Mouse (Mus musculus) limb, embryonic 14.5 days (tissue): ENCODE measurements at regions not wholly inside any gene's neighbourhood (a gene's known extent, or its start where the extent isn't known, plus 50 kb on each side); places are given as distances from the start of the nearest gene placed in this dataset.

Source experiments
- ATAC-seq: fragments of 200-750 bp; cut with Nextera tagmentation; 2 replicates; pipeline ENCODE4 v1.8.0; 2017; ENCODE audit warnings: low read depth, moderate number of reproducible peaks, moderate TSS enrichment; ENCODE audit not compliant: low FRiP score
- DNase-seq: peaks from one replicate; pipeline ENCODE4 v3.0.0-alpha.2; 2015; ENCODE audit warnings: low spot score
- H3K27ac ChIP-seq: fragments of 300-500 bp; sonication (generic); replicated peaks from 2 replicates; pipeline ENCODE4 v1.5.1; 2014; ENCODE audit warnings: low read depth, mild to moderate bottlenecking, low read length, moderate library complexity, mixed read lengths
- H3K27me3 ChIP-seq: fragments of 300-500 bp; sonication (generic); 2 replicates; pipeline ENCODE4 v1.6.1; 2014; ENCODE audit warnings: low read length, mixed read lengths; ENCODE audit not compliant: control insufficient read depth, insufficient read depth
- H3K36me3 ChIP-seq: fragments of 300-500 bp; sonication (generic); 2 replicates; pipeline ENCODE4 v1.6.1; 2014; ENCODE audit warnings: mild to moderate bottlenecking, low read length, moderate library complexity, mixed read lengths; ENCODE audit not compliant: control insufficient read depth, insufficient read depth
- H3K4me1 ChIP-seq: fragments of 300-500 bp; sonication (generic); 2 replicates; pipeline ENCODE4 v1.6.1; 2014; ENCODE audit warnings: antibody characterized with exemption, low read length, mixed read lengths; ENCODE audit not compliant: control insufficient read depth, insufficient read depth
- H3K4me2 ChIP-seq: fragments of 300-500 bp; sonication (generic); replicated peaks from 2 replicates; pipeline ENCODE4 v1.6.1; 2014; ENCODE audit warnings: low read depth, mild to moderate bottlenecking, low read length, moderate library complexity; ENCODE audit not compliant: severe bottlenecking
- H3K4me3 ChIP-seq: fragments of 300-500 bp; sonication (generic); replicated peaks from 2 replicates; pipeline ENCODE4 v1.5.1; 2014; ENCODE audit warnings: low read length
- H3K9ac ChIP-seq: fragments of 300-500 bp; sonication (generic); 2 replicates; pipeline ENCODE4 v1.6.1; 2014; ENCODE audit warnings: mild to moderate bottlenecking, low read depth, low read length, moderate library complexity; ENCODE audit not compliant: severe bottlenecking
- H3K9me3 ChIP-seq: fragments of 300-500 bp; sonication (generic); 2 replicates; pipeline ENCODE4 v1.6.1; 2016; ENCODE audit warnings: low read length; ENCODE audit not compliant: control insufficient read depth
- POLR2A ChIP-seq: fragments of 200-500 bp; IDR thresholded peaks from 2 replicates; pipeline ENCODE4 v1.8.0; 2012; ENCODE audit warnings: inconsistent platforms, mild to moderate bottlenecking, moderate library complexity, borderline replicate concordance; ENCODE audit not compliant: insufficient read depth, insufficient read length; ENCODE audit errors: extremely low read depth
- WGBS: fragments of 180-500 bp; shearing (Covaris S2); extraction: QIAGEN DNeasy Blood & Tissue Kit; methylation state at CpG from one replicate; pipeline ENCODE4 v1.1.7; 2014; 5-methylcytosine and 5-hydroxymethylcytosine counted together

DNA sequence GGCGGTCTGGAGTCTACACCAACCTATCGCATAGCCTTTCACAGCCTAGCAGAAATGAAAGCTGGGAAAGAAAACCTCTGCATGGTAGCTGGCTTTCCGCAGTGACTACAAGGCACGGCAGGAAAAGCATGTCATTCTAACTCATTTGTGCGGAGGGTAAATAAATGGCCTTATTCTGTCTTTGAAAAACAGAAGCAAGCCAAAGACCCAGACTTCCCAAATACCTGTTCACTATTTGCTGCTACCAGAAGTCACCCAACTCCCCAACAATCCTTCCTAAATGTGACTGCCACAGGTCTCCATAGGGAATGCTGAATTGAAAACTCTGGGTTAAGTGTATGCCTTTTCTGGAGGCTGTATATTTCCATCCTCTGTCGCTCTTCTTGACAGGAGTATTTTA is 258.0 kb upstream of the Atp10a start:
- peaks cover 6% of the 10 kb centered on the region; the same call in 1 of the 2 replicates for H3K4me1 ChIP-seq
- H3K36me3 ChIP-seq: no peaks in the 10 kb centered on the region
- peak overlapping the region; percentile 53; the same call in 1 of the 2 replicates for H3K9ac ChIP-seq
- no peak for ATAC-seq
- no peaks in the 10 kb centered on the region for H3K9me3 ChIP-seq
- H3K4me3 ChIP-seq: peak overlapping the region; percentile 47
- TF ChIP-seq POLR2A: no peak
- DNase-seq: peak; percentile 8
- WGBS: 21% methylated on average over 6 of the region's 6 CpGs
- peak overlapping the region; percentile 56 for H3K4me2 ChIP-seq
- no peaks in the 10 kb centered on the region for H3K27me3 ChIP-seq
- peak overlapping the region; percentile 88; the same call in 1 of the 2 replicates for H3K27ac ChIP-seq

DNA sequence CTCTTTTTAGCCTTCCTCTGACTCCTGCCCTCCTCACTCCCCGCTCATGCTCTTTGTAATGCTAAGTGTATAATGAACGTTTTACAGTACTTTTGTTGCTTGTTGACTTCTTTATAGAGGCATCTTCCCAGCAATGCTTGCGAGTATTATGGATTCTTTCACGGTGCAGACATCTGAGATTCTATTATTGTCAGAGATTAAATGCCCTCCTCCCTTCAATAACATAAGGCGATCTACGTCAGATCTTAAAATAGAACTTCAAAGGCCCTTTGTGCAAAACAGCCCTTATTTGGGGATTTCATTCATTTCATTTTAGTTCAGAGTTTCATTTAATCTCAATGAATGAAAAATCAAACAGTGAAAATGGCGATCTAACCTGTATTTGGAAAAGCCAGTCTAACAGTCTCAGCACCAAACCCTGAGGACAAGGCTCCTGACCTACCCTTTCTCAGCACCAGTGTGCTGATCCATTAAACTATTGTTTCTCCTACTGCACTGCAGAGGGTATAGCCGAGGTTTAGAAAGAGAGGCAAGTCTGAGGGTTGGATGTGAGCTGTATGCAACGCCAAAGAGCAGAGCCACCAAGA is 257.3 kb upstream of the Atp10a start:
- Histone ChIP-seq H3K4me3 (peak overlapping the region; percentile 47), H3K9ac (peak overlapping the region; percentile 53), H3K27me3 (no peaks in the 10 kb centered on the region), H3K27ac (peak overlapping the region; percentile 88), H3K9me3 (no peaks in the 10 kb centered on the region), H3K4me2 (peak overlapping the region; percentile 56), H3K36me3 (no peaks in the 10 kb centered on the region), H3K4me1 (peaks cover 6% of the 10 kb centered on the region; the same call in 1 of the 2 replicates)
- ATAC-seq (peak; percentile 14; the same call in 1 of the 2 replicates), DNase-seq (no peak)
- no peak for TF ChIP-seq POLR2A
- 2% methylated on average over 9 of the region's 9 CpGs for WGBS

GRCm38 (mm10) chr7:58399145-58399604 is 256.8 kb upstream of the Atp10a start:
- peak; percentile 85; the same call in 1 of the 2 replicates for TF ChIP-seq POLR2A
- H3K27me3 ChIP-seq: no peaks in the 10 kb centered on the region
- no peaks in the 10 kb centered on the region for H3K9me3 ChIP-seq
- H3K9ac ChIP-seq: peak overlapping the region; percentile 53
- H3K4me3 ChIP-seq: peak overlapping the region; percentile 47
- no peaks in the 10 kb centered on the region for H3K36me3 ChIP-seq
- under 1% methylated on average over 21 of the region's 21 CpGs for WGBS
- H3K4me1 ChIP-seq: peaks cover 6% of the 10 kb centered on the region; the same call in 1 of the 2 replicates
- ATAC-seq (peak; percentile 96), DNase-seq (peak; percentile 99)
- peak overlapping the region; percentile 88 for H3K27ac ChIP-seq
- H3K4me2 ChIP-seq: peak overlapping the region; percentile 56

GRCm38 (mm10) chr7:58399651-58400050 is 256.3 kb upstream of the Atp10a start:
- peak overlapping the region; percentile 38 for H3K9ac ChIP-seq
- peak overlapping the region; percentile 47 for H3K4me3 ChIP-seq
- DNase-seq (peak; percentile 26), ATAC-seq (no peak)
- WGBS: 32% methylated on average over 5 of the region's 5 CpGs
- no peaks in the 10 kb centered on the region for H3K9me3 ChIP-seq
- no peaks in the 10 kb centered on the region for H3K27me3 ChIP-seq
- no peak for TF ChIP-seq POLR2A
- peak overlapping the region; percentile 56 for H3K4me2 ChIP-seq
- H3K27ac ChIP-seq: peak overlapping the region; percentile 6; the same call in 1 of the 2 replicates
- peaks cover 6% of the 10 kb centered on the region; the same call in 1 of the 2 replicates for H3K4me1 ChIP-seq
- no peaks in the 10 kb centered on the region for H3K36me3 ChIP-seq

DNA sequence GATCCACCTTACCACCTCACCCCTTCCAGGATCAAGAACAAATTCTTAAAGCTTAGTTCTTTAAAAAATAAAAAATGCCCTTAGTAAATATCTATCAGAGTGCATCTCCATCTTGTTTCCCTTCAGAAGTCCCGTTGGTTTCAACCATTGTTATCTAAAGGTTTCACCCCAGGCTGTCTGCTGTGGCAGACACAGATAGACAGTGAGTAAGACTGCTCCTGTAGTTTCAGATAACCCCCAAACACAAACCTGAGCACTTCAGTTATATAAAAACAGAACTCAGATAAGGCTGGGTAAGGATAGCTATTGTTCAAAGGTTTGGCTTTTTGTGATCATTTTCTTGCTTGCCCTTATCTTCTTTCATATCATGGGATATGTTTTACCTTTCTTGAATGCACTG is 255.4 kb upstream of the Atp10a start:
- Histone ChIP-seq H3K36me3 (no peaks in the 10 kb centered on the region), H3K4me1 (peaks cover 6% of the 10 kb centered on the region; the same call in 1 of the 2 replicates), H3K9ac (no peak overlapping the region), H3K27ac (no peak overlapping the region), H3K27me3 (no peaks in the 10 kb centered on the region), H3K4me3 (no peak overlapping the region), H3K9me3 (no peaks in the 10 kb centered on the region), H3K4me2 (no peak overlapping the region)
- TF ChIP-seq POLR2A: no peak
- ATAC-seq: no peak
- DNase-seq: no peak
- WGBS: 85% methylated on average over 1 of the region's 1 CpGs
